Mouse (Mus musculus): ENCODE measurements around the gene Ttll5.

Gene Ttll5

GRCm38 (mm10) chr12:85848164-85848958 is 23.9 kb downstream of the Ttll5 start:
- WGBS, result 78% methylated on average over 7 of the region's 7 CpGs

- WGBS, result 92% methylated on average over 8 of the region's 8 CpGs
Observed at GRCm38 (mm10) chr12:85850661-85851060, 26.2 kb downstream of the Ttll5 start.

- 79% methylated on average over 4 of the region's 4 CpGs for WGBS
Observed at GRCm38 (mm10) chr12:85853836-85854235, 29.4 kb downstream of the Ttll5 start.

- 66% methylated on average over 1 of the region's 1 CpGs for WGBS
Observed at GRCm38 (mm10) chr12:85854271-85854670, 29.8 kb downstream of the Ttll5 start.

GRCm38 (mm10) chr12:85857300-85857699 is 32.8 kb downstream of the Ttll5 start:
- 98% methylated on average over 7 of the region's 7 CpGs for WGBS

GRCm38 (mm10) chr12:85859111-85859510 is 34.7 kb downstream of the Ttll5 start:
- WGBS, result 59% methylated on average over 3 of the region's 3 CpGs

- 46% methylated on average over 3 of the region's 3 CpGs for WGBS
Observed at GRCm38 (mm10) chr12:85859511-85860189, 35.2 kb downstream of the Ttll5 start.

GRCm38 (mm10) chr12:85862514-85862913 is 38.1 kb downstream of the Ttll5 start:
- WGBS, result 38% methylated on average over 2 of the region's 2 CpGs

GRCm38 (mm10) chr12:85865526-85865925 is 41.1 kb downstream of the Ttll5 start:
- WGBS, result 72% methylated on average over 3 of the region's 3 CpGs

- 76% methylated on average over 4 of the region's 4 CpGs for WGBS
Observed at GRCm38 (mm10) chr12:85866624-85867023, 42.2 kb downstream of the Ttll5 start.

- WGBS, result 51% methylated on average over 6 of the region's 6 CpGs
Observed at GRCm38 (mm10) chr12:85869423-85869822, 45.0 kb downstream of the Ttll5 start.

GRCm38 (mm10) chr12:85879631-85880314 is 55.3 kb downstream of the Ttll5 start:
- WGBS, result 61% methylated on average over 8 of the region's 8 CpGs

- 94% methylated on average over 3 of the region's 3 CpGs for WGBS
Observed at GRCm38 (mm10) chr12:85885024-85885423, 60.6 kb downstream of the Ttll5 start.

- WGBS, result 67% methylated on average over 4 of the region's 4 CpGs
Observed at GRCm38 (mm10) chr12:85890054-85890453, 65.6 kb downstream of the Ttll5 start.

- WGBS, result 86% methylated on average over 6 of the region's 6 CpGs
Observed at GRCm38 (mm10) chr12:85903986-85904385, 79.5 kb downstream of the Ttll5 start.

GRCm38 (mm10) chr12:85905666-85906065 is 81.2 kb downstream of the Ttll5 start:
- WGBS, result 94% methylated on average over 2 of the region's 2 CpGs

- WGBS, result 77% methylated on average over 3 of the region's 3 CpGs
Observed at GRCm38 (mm10) chr12:85907896-85908295, 83.4 kb downstream of the Ttll5 start.

GRCm38 (mm10) chr12:85910811-85911210 is 86.4 kb downstream of the Ttll5 start:
- WGBS, result 77% methylated on average over 6 of the region's 6 CpGs

GRCm38 (mm10) chr12:85912712-85913504 is 88.4 kb downstream of the Ttll5 start:
- WGBS, result 94% methylated on average over 13 of the region's 13 CpGs

- WGBS, result 82% methylated on average over 4 of the region's 4 CpGs
Observed at GRCm38 (mm10) chr12:85926897-85927296, 102.4 kb downstream of the Ttll5 start.

GRCm38 (mm10) chr12:85928513-85928912 is 104.1 kb downstream of the Ttll5 start:
- WGBS, result 77% methylated on average over 10 of the region's 10 CpGs

GRCm38 (mm10) chr12:85929711-85930110 is 105.3 kb downstream of the Ttll5 start:
- 31% methylated on average over 4 of the region's 4 CpGs for WGBS
